Mouse (Mus musculus) CH12.LX (cell line): ENCODE data around the gene Fam186b. TPM values are rescaled to one million over a fixed set of nuclear protein-coding genes. Genes with fewer than 3 reads are reported as not detected.

Experiments
- DNase-seq: peaks from one replicate; pipeline ENCODE4 v3.0.0-alpha.2; 2013; ENCODE audit errors: extremely low read depth
- H3K27ac ChIP-seq: 2 replicates; pipeline ENCODE4 v1.5.1; 2012; ENCODE audit warnings: low read depth, mild to moderate bottlenecking, control low read depth, moderate library complexity; ENCODE audit not compliant: insufficient read depth
- H3K27me3 ChIP-seq: replicated peaks from 2 replicates; pipeline ENCODE3; 2012; ENCODE audit warnings: inconsistent platforms
- H3K36me3 ChIP-seq, 2 experiments: replicated peaks in 1 of 2; 2 replicates each; pipeline versions ENCODE3 to v1.6.1; 2012; ENCODE audit warnings: inconsistent platforms in 1 of 2, low read length in 1 of 2, mild to moderate bottlenecking in 1 of 2, mixed read lengths in 1 of 2, moderate library complexity in 1 of 2; ENCODE audit not compliant: control insufficient read depth in 1 of 2, insufficient read depth in 1 of 2
- H3K4me1 ChIP-seq, 2 experiments: 2 replicates each; pipeline ENCODE4 v1.6.1; 2012; ENCODE audit warnings: inconsistent platforms in 1 of 2, moderate library complexity in 1 of 2; ENCODE audit not compliant: insufficient read depth in 2 of 2, control insufficient read depth in 1 of 2
- H3K4me2 ChIP-seq: 2 replicates; pipeline ENCODE4 v1.6.1; 2012; ENCODE audit warnings: low read depth, mild to moderate bottlenecking, control low read depth; ENCODE audit not compliant: poor library complexity, insufficient read depth, severe bottlenecking
- H3K4me3 ChIP-seq, 3 experiments: fragments of 150-350 bp in 1 of 3; sonication (generic) in 1 of 3; replicated peaks in 1 of 3; 2 replicates each; pipeline versions ENCODE3 to v1.5.1; 2011 to 2012; ENCODE audit warnings: low read depth in 2 of 3, low read length in 2 of 3, mild to moderate bottlenecking in 2 of 3, moderate library complexity in 2 of 3, control low read depth in 1 of 3, improper control_type of control experiment in 1 of 3, inconsistent platforms in 1 of 3, mixed read lengths in 1 of 3; ENCODE audit not compliant: poor library complexity in 1 of 3
- H3K79me2 ChIP-seq: replicated peaks from 2 replicates; pipeline ENCODE4 v1.6.1; 2012; ENCODE audit warnings: mild to moderate bottlenecking, moderate library complexity; ENCODE audit not compliant: control insufficient read depth, poor library complexity, insufficient read depth, severe bottlenecking; ENCODE audit errors: extremely low read depth
- H3K9ac ChIP-seq: 2 replicates; pipeline ENCODE4 v1.6.1; 2012; ENCODE audit warnings: low read depth, mild to moderate bottlenecking, control low read depth, moderate library complexity; ENCODE audit not compliant: insufficient read depth
- H3K9me3 ChIP-seq: replicated peaks from 2 replicates; pipeline ENCODE3; 2012; ENCODE audit warnings: low read length, inconsistent platforms, mixed read lengths
- BHLHE40 ChIP-seq: IDR thresholded peaks from 2 replicates; pipeline ENCODE4 v1.6.1; 2011; ENCODE audit warnings: mild to moderate bottlenecking, low read depth, low read length, improper control_type of control experiment
- CHD1 ChIP-seq: IDR thresholded peaks from 2 replicates; pipeline ENCODE4 v1.6.1; 2012; ENCODE audit warnings: low read depth, low read length, improper control_type of control experiment, inconsistent platforms
- CHD2 ChIP-seq: IDR thresholded peaks from 2 replicates; pipeline ENCODE4 v1.6.1; 2011; ENCODE audit warnings: low read length, improper control_type of control experiment
- GABPA ChIP-seq: IDR thresholded peaks from 2 replicates; pipeline ENCODE4 v1.6.1; 2012; ENCODE audit warnings: low read depth, low read length, improper control_type of control experiment, inconsistent platforms; ENCODE audit not compliant: insufficient replicate concordance
- IRF4 ChIP-seq: IDR thresholded peaks from 2 replicates; pipeline ENCODE4 v1.6.1; 2014; ENCODE audit warnings: low read depth, mild to moderate bottlenecking, inconsistent platforms, low read length, improper control_type of control experiment
- MAZ ChIP-seq: IDR thresholded peaks from 2 replicates; pipeline ENCODE4 v1.6.1; 2012; ENCODE audit warnings: low read depth, mild to moderate bottlenecking, inconsistent platforms, low read length, improper control_type of control experiment, moderate library complexity
- NRF1 ChIP-seq: IDR thresholded peaks from 2 replicates; pipeline ENCODE4 v1.6.1; 2014; ENCODE audit warnings: low read depth, mild to moderate bottlenecking, inconsistent platforms, low read length, improper control_type of control experiment, moderate library complexity
- PAX5 ChIP-seq: IDR thresholded peaks from 2 replicates; pipeline ENCODE4 v1.6.1; 2012; ENCODE audit warnings: low read length, inconsistent platforms, mixed read lengths
- RAD21 ChIP-seq: IDR thresholded peaks from 2 replicates; pipeline ENCODE4 v1.6.1; 2011; ENCODE audit warnings: low read depth, mild to moderate bottlenecking, low read length, improper control_type of control experiment, moderate library complexity
- RCOR1 ChIP-seq: conservative IDR thresholded peaks from 2 replicates; pipeline ENCODE4 v1.6.1; 2012; ENCODE audit warnings: low read depth, mild to moderate bottlenecking, inconsistent platforms, low read length, improper control_type of control experiment
- TCF12 ChIP-seq: IDR thresholded peaks from 2 replicates; pipeline ENCODE4 v1.6.1; 2014; ENCODE audit warnings: low read depth, mild to moderate bottlenecking, inconsistent platforms, low read length, improper control_type of control experiment
- USF1 ChIP-seq: IDR thresholded peaks from 2 replicates; pipeline ENCODE4 v1.6.1; 2014; ENCODE audit warnings: low read depth, mild to moderate bottlenecking, inconsistent platforms, low read length, improper control_type of control experiment
- ZC3H11A ChIP-seq: IDR thresholded peaks from 2 replicates; pipeline ENCODE4 v1.6.1; 2012; ENCODE audit warnings: low read depth, mild to moderate bottlenecking, inconsistent platforms, low read length, improper control_type of control experiment
- ZNF384 ChIP-seq: IDR thresholded peaks from 2 replicates; pipeline ENCODE4 v1.6.1; 2012; ENCODE audit warnings: low read depth, low read length, improper control_type of control experiment, inconsistent platforms
- dilution Hi-C: fragments of 300-500 bp; cut with MboI; formaldehyde crosslinking; loops from 2 replicates; pipeline ENCODE4 v1.14.3; 2020; ENCODE audit warnings: low sequenced_read_pairs; ENCODE audit not compliant: extremely low pct_unique_long_range_greater_than_20kb, extremely low pct_ligation_motif_present
- in situ Hi-C: fragments of 300-500 bp; cut with MboI; formaldehyde crosslinking; loops from 3 replicates; pipeline ENCODE4 v1.14.3; 2019; ENCODE audit warnings: low sequenced_read_pairs, low pct_ligation_motif_present, low pct_unique_long_range_greater_than_20kb, mixed read lengths
- polyA plus RNA-seq: library from polyadenylated mRNA; unstranded; fragments of >175 nt; gene quantifications from 2 replicates; pipeline ENCODE4 v1.2.1, GENCODE M21; 2012; ENCODE audit warnings: low read depth; ENCODE audit not compliant: insufficient read length
- total RNA-seq, 2 experiments: library from RNA; depleted of rRNA; stranded (reverse); fragments of 300-350 nt in 1 of 2; fragments of >200 nt in 1 of 2; gene quantifications; 2 replicates each; pipeline ENCODE4 v1.2.3; 2012 to 2014

Fam186b gene
- total and polyA plus RNA-seq, 3 experiments, result 0.04 to 0.11 TPM; not detected in 1

DNA sequence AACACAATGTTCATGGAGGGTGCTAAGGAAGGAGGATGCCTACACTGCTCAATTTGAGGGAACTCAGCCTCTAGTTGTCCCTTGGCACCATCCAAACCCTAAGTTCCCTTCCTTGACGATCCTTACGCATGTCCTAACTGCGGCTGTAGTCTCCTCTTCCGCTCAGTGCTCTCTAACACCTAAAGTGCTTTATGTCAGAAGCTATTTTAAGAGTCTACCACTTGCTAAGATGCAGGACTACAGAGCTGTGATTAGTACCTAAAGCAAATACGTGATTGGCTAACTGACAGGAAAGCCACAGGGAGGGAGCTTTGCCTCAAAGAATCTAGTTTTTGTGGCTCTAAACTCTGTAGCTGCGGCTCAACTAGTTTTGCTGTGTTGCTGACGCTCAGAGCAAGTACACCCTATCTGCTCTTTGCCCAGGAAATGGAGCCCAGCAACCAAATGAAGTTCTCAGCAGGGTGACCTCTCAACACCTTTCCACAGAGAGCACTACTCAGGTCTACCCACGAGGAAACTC is 40.2 kb upstream of the Fam186b start:
- no peak overlapping the region for H3K4me2 ChIP-seq
- no peaks in the 10 kb centered on the region for H3K27me3 ChIP-seq
- H3K4me1 ChIP-seq, result peaks cover 50 to 93% of the 10 kb centered on the region in 2 experiments
- TF ChIP-seq RAD21 (no peak), RCOR1 (no peak), NRF1 (no peak), ZC3H11A (no peak), IRF4 (no peak), BHLHE40 (no peak), PAX5 (no peak), CHD2 (no peak), GABPA (no peak), ZNF384 (no peak), TCF12 (no peak), CHD1 (no peak), USF1 (no peak), MAZ (no peak)
- H3K9me3 ChIP-seq, result no peaks in the 10 kb centered on the region
- H3K36me3 ChIP-seq, result peaks cover 10 to 59% of the 10 kb centered on the region in 2 experiments
- no peak for DNase-seq
- in situ Hi-C loops, result no loop called here
- no peak overlapping the region for H3K4me3 ChIP-seq
- H3K79me2 ChIP-seq, result peaks cover 9% of the 10 kb centered on the region
- no peak overlapping the region for H3K27ac ChIP-seq
- H3K9ac ChIP-seq, result no peak overlapping the region
- dilution Hi-C loops, result no loop called here

DNA sequence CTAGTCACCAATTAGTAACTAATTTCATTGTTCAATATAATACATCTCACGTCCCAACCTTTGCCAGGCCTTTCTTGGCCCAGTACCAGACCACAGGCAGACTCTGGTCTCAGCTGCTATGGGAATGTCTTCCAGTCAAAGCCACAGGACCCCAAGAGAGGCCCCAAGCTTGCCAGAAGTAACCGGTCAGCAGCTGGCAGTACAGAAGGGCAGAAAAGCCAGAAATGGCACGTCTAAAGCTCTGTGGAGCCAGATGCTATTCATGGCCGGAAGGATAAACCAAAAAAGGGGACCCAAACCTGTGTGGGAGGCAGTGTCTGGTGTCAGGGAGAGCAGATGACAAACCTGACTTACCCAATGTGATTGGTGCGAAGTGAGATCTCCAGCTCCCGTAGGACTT is 38.8 kb upstream of the Fam186b start:
- peaks cover 45 to 91% of the 10 kb centered on the region in 2 experiments for H3K4me1 ChIP-seq
- H3K36me3 ChIP-seq, result peaks cover 16 to 68% of the 10 kb centered on the region in 2 experiments

More for the DNA sequence above, 38.8 kb upstream of the Fam186b start:
- no peak overlapping the region for H3K27ac ChIP-seq
- no peaks in the 10 kb centered on the region for H3K27me3 ChIP-seq
- no peaks in the 10 kb centered on the region for H3K9me3 ChIP-seq
- no peak overlapping the region for H3K4me3 ChIP-seq
- no peak overlapping the region for H3K9ac ChIP-seq
- in situ Hi-C loops (loop anchor here (5.0 kb wide), 1 partner anchor 33 kb away; no protein-coding TSS in a partner anchor), dilution Hi-C loops (no loop called here)
- H3K4me2 ChIP-seq, result no peak overlapping the region
- no peaks in the 10 kb centered on the region; the same call in 1 of the 2 replicates for H3K79me2 ChIP-seq
- TF ChIP-seq GABPA, result no peak
- 0 out of 2 replicates have a peak, but pooled peaks have one; percentile 15 for TF ChIP-seq BHLHE40
- no peak for DNase-seq
